Mouse (Mus musculus) heart, adult 9 months (tissue): ENCODE measurements around the gene Prss35.

Experiments used
- DNase-seq, 2 experiments: peaks; one replicate each; pipeline ENCODE4 v3.0.0; 2022; ENCODE audit warnings: low spot score in 2 of 2

Gene Prss35

GRCm38 (mm10) chr9:86742959-86743911 lies at the start of gene Prss35:
Gene Prss35 (plus strand): TSS chr9:86743649.
- no peak for DNase-seq

GRCm38 (mm10) chr9:86693935-86694334 lies 49.5 kb upstream of the Prss35 start:
- no peak for DNase-seq

- no peak for DNase-seq
Observed at GRCm38 (mm10) chr9:86694644-86695043, 48.8 kb upstream of the Prss35 start.

GRCm38 (mm10) chr9:86695199-86695817 lies 48.1 kb upstream of the Prss35 start:
- peak; percentile 16 to 18 for DNase-seq

GRCm38 (mm10) chr9:86695818-86696261 lies 47.6 kb upstream of the Prss35 start, which contains the start of gene Me1:
Gene Me1 (minus strand): TSS chr9:86695953.
- DNase-seq, result peak; percentile 30 to 53

GRCm38 (mm10) chr9:86701264-86701663 lies 42.2 kb upstream of the Prss35 start:
- DNase-seq, result peak in 1 of 2 experiments; percentile 6

GRCm38 (mm10) chr9:86701844-86702243 lies 41.6 kb upstream of the Prss35 start:
- DNase-seq, result no peak

- DNase-seq, result no peak
Observed at GRCm38 (mm10) chr9:86707431-86707830, 36.0 kb upstream of the Prss35 start.

- DNase-seq, result no peak
Observed at GRCm38 (mm10) chr9:86708921-86709320, 34.5 kb upstream of the Prss35 start.

GRCm38 (mm10) chr9:86710091-86710634 lies 33.3 kb upstream of the Prss35 start:
- DNase-seq, result no peak

- DNase-seq, result no peak
Observed at GRCm38 (mm10) chr9:86712648-86713047, 30.8 kb upstream of the Prss35 start.

GRCm38 (mm10) chr9:86714089-86714488 lies 29.4 kb upstream of the Prss35 start:
- no peak for DNase-seq

GRCm38 (mm10) chr9:86716540-86716939 lies 26.9 kb upstream of the Prss35 start:
- DNase-seq, result no peak

GRCm38 (mm10) chr9:86717119-86717518 lies 26.3 kb upstream of the Prss35 start:
- no peak for DNase-seq

GRCm38 (mm10) chr9:86720227-86720626 lies 23.2 kb upstream of the Prss35 start:
- DNase-seq, result no peak

- DNase-seq, result no peak
Observed at GRCm38 (mm10) chr9:86720794-86721193, 22.7 kb upstream of the Prss35 start.

- no peak for DNase-seq
Observed at GRCm38 (mm10) chr9:86725066-86725465, 18.4 kb upstream of the Prss35 start.

- DNase-seq, result no peak
Observed at GRCm38 (mm10) chr9:86725604-86726380, 17.7 kb upstream of the Prss35 start.

GRCm38 (mm10) chr9:86726381-86726720 lies 17.1 kb upstream of the Prss35 start:
- DNase-seq, result no peak

- peak in 1 of 2 experiments; percentile 3 for DNase-seq
Observed at GRCm38 (mm10) chr9:86728214-86728814, 15.1 kb upstream of the Prss35 start.

GRCm38 (mm10) chr9:86729084-86729483 lies 14.4 kb upstream of the Prss35 start:
- DNase-seq, result no peak
